Mouse (Mus musculus) CD4-positive helper T cell, adult 2 months (primary cell): ENCODE results near the gene Marcks.
"Not testable (repeated sequence)": the region's sequence is repeated elsewhere in the genome, so short reads cannot be mapped to it uniquely, and the experiment has no call there.

ENCODE experiments used
- DNase-seq: peaks from one replicate; pipeline ENCODE4 v3.0.0-alpha.2; 2012; ENCODE audit warnings: low read depth, missing footprints, low spot score

Gene Marcks

DNA sequence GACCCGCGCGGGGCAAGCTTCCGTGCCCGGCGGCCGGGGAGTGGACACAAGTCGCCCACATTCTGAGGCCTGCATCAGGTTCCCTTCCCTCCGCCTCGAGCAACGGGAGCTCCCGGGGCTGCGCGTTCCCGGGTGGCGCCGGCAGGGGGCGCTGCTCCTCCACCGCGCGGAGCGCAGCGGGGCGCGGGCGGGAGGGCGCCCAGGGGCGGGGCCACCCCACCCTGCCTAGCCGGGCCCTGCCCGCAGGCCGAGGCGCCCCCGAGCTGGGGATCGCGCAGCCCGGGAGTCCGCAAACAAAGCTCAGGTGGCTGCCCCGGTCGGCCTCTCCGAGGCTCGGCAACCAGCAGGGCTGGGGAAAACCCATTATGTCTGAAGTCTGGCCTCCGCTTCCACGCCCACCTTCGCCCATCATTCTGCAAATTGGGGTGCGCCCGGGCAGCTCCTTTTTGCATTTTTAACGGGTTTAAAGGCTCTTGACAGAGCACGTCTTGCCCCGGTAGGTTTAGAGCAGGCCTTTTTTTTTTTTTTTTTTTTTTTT is 1.7 kb downstream of the Marcks start:
- peak; percentile 90 for DNase-seq

DNA sequence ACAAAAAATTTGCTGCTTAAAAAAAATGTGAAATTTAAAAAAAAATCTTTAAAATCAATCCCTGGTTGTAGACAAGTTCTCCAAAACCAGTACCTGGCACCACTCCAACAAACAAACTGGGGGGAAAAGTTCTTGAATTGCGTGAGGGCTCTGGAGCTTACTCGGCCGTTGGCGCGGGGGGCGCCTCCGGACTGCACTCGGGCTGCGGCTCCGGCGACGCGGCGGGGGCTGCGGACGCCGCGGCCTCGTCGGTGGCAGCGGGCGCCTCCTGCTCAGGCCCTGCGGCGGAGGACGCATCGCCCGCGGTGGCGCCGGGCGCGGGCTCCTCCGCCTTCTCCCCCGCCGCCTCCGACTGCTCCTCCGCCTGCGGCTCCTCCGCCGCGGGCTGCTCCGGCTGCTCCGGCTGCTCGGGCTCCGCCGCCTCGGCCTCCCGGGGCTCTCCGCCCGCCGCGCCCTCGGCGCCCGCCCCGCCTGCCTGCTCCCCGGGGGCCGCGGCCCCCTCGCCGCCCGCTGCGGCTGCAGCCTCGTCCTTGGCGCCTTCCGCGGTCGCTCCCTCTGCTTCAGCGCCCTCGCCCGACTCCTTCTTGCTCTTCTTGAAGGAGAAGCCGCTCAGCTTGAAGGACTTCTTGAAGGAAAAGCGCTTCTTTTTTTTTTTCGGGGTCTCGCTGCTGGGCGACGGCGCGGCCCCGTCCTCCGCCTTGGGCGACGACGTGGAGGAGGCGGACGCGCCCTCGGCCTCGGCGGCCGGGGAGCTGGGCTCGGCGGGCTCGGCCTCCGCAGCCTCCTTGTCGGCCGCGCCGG is 2.6 kb downstream of the Marcks start:
- DNase-seq, result peak; percentile 59

DNA sequence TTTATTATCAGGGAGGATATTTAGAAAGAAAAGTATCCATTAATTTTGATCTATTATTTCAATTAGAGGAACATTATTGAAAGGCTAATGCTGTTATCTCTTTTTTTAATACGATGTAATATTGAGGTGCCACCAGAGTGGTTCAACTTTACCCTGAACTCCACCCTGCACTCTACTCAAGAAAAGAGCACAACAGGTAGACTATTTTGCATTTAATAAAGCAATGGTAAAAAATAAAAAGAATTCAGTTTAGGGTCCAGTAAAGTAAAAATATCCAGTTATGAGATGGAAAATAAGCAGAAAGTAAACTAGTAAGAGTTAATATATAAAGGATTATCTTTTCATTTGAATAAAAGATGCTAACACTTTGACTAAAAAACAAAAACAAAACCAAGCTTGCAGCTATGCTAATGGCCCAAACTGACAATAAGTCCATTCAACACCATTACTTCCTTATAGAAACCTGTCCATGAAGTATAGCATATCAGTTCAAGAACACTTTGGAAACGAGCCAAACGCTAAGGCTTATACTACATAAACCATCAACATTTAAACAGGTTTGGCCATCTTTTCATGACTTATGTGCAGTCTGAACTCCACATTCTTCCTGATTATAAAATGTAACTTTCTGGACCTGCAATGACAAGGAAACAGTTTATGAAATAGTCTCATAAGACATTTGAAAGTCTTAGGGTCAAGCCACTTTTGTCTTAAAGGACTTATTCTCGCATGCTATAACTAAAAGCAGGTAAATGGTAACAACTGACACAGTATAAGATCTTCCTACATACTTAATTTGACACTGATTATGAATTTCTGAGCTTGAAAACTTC is 4.6 kb downstream of the Marcks start:
- no peak for DNase-seq

GRCm38 (mm10) chr10:37132671-37133070 is 6.0 kb downstream of the Marcks start:
- DNase-seq, result no peak

- DNase-seq, result no peak
Measured at GRCm38 (mm10) chr10:37129652-37130051, 9.1 kb downstream of the Marcks start.

DNA sequence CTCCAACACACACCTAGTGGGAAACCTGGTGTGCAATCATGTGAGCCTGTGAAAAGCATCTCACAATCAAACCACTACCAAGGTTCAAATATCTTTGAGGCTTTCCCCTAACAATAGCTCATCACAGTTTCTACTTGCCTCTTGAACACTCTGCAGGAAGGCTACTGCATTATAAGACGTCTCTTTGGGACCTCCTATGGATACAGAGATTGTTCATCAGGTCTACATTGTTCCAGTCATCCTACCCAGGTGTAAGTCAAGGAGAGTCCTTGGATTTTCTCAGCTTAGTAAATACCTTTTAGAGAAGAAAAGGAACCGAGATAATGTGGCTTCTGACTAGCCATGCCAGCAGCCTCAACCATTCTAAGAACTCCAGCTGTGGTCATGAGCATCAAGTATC is 23.4 kb downstream of the Marcks start:
- no peak for DNase-seq

GRCm38 (mm10) chr10:37112812-37113211 is 25.9 kb downstream of the Marcks start:
- DNase-seq, result no peak

DNA sequence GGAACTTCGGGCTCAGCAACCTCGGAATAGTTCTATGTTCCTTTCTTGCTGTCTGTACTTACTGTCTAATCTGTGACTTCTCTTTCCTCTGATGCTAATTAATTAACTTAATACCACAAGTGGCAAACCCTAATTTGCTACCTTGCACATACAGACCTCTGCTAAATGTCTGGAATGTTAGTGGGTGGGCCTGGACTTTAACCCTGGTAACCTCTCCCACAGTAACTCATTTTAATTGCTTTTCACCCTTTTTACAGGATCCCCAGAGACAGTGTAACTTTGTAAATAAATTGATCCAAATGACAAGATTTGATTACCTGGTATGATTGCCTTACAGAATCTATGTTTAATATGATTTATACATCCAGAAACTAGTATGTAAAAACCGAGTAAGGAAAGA is 26.4 kb downstream of the Marcks start:
- DNase-seq, result no peak

DNA sequence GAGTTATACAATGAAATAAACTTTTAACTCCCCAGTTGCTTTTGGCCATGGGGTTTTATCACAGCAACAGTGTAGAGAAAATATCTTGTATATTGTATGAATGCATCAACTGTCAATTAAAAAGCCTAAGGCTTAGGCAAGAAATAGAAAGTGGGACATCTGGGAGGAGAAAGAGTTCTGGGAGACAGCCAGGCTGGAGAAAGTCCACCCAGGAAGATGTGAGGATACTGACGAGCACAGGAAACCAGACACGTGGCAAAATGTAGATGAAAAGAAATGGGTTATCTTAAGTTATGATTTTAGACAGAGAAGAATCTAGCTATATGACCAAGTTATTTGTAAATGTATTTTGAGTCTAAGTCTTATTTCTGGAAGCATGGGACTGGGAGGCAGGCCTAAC is 27.3 kb downstream of the Marcks start:
- DNase-seq, result no peak

DNA sequence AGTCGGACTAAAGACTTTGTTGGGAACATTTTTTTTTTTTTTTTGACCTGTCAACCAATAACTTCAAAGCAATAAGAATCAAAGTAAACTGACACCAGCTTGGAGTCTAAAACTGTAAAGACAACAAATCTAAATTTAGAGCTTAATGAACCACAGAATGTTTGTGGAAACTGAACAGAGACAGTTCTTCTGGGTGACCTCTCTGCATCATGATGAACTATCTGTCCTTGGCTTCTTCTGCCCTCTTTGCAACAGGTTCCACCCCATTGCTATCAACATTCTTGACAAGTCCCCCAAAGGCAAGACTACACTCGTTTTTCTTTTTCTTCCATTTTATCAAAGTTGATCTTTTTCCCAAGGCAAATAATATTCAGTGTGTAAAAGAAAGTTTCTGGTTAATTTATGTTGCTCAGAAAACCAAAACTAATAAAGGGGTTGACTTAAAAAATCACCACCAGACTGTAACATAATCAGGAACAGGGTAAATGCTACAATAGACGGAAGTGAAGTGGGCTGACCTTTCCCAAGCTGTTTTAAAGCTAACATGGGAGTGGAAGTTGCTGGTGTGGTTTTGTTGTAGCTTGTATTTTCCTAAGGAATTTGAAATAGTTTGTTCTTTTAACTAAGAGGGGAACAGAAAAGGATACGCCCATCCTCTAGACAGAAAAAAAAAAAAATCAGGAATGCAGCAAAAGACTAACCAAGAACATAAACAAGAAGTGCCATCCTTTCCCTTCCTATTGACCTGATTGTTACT is 31.7 kb downstream of the Marcks start:
- no peak for DNase-seq

DNA sequence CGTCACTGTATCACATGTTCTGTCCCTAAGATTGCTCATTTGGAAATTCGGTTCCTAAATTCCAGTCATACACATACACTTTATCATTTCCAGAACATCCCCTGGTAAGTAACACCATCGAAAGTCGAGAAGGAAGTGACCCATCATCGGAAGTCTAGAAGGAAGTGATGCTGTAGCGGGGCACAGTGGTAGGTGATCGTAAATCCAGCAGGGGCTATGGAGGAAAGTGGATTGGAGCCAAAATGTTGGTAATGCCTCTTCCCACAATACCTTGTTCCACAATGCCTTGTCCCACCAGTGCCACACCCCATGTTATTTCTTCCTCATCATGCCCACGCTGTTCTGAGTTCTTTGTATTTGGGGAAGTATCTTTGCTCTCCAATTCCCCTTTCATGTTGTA is 32.4 kb downstream of the Marcks start:
- DNase-seq, result no peak

DNA sequence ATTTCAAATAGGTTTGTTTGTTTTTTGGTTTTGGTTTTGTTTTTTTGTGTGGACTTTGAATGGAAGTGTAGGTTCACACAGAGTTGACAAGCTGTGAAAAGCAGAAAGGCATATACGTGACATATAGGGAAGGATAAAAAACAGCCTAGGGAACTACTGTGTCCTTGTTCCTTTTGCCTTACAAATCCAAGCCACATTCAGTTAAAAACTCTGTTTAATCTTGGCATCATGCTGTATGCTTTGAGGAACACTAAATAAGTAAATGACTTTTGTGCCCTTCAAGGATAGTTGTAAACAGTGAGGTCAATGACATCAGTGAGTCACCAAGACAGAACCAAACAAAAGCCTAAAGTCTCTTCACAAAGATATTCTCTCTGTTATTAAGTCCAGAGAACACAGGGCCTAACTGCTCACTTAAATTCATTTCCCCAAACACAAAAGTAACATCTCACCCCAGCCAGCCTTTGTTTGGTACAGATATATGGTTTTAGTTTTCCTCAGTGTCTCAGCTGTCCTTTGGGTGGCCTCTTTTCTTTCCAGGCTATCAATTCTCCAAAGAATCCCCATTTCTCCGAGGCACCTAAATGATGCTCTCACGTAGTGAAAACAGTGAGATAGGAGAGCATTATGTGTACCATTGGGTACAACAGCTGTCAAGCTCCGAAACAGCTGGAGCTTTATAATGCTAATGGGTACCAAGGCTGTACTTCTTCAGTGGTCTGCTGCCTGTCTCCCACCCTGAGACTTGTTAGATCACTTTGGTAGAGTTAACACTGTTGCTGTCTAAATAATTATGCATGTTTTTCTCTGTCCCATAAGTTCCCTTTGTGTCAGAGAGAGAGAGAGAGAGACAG is 36.3 kb downstream of the Marcks start:
- DNase-seq, result no peak

DNA sequence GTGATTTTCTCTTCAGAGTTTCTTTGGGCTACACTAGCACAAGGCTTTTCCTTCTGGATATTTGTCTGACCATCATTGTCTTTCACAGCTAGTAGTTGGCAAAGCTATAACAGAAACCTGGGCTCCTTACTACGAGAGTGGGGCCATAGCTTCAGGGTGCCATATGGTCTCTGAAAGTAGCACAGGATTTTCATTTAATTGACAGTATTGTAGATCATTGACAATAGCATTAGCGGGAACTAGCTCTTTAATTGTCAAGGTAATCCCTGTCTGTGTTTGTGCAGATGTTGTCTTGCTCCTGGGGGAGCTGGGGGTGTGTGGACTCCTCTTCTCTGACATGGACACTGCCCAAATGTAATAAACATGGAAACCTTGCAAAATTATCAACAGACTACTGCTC is 37.0 kb downstream of the Marcks start:
- DNase-seq, result no peak

- DNase-seq, result no peak
Measured at GRCm38 (mm10) chr10:37096529-37096928, 42.2 kb downstream of the Marcks start.

GRCm38 (mm10) chr10:37095803-37096202 is 42.9 kb downstream of the Marcks start:
- DNase-seq, result no peak

- no peak for DNase-seq
Measured at GRCm38 (mm10) chr10:37093306-37093705, 45.4 kb downstream of the Marcks start.

- no peak for DNase-seq
Measured at GRCm38 (mm10) chr10:37090411-37090810, 48.3 kb downstream of the Marcks start.

DNA sequence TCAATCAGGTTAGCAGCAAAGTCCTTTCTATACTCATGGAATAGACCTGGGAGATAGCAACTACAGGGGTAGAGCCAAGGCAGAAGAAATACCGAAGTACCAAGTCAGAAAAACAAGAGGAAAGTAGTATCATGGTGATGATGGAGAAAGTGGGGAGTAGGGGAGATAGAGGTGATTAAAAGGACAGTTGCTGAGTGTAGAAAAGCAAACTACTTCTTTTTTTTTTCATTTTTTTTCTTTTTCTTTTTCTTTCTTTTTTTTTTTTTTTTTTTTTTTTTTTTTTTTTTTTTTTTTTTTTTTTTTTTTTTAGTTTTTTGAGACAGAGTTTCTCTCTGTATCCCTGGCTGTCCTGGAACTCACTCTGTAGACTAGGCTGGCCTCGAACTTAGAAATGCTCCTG is 54.6 kb downstream of the Marcks start:
- not testable (repeated sequence) for DNase-seq
